ENCODE assay signal across 20 mouse cellular contexts in the genomic region with DNA sequence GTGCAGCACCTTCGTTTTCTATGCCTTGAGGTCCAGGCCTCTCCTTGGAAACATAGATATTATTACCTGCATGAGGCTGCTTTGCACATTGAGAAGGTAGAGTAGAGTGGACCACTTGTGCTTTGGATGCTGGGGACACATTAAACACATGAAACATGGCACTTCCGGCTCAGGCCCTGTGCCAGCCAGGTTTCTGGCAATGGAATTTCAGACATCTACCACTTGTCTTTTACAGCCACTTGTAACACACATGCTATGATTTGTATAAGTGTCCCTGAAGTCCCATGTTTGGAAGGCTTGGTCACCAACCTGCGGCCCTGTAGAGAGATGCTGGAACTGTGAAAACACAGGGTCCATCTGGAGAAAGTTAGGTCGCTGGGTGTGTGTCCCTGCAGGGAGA.
DNase-seq lines count a peak whose midpoint lies in the region; ATAC-seq and TF ChIP-seq lines count a peak whose summit lies in the region.
"Had no signal": no experiment of that assay in that cellular context is flagged by ENCODE, and none has a peak within 500 bp of the region (broad histone marks: within the 10 kb centered on the region; RNA-seq: fewer than 3 reads in every experiment).

No protein-coding gene starts in this region.

- H3K4me2 ChIP-seq in heart, embryonic 16.5 days (ENCODE audit: low read depth, low read length), result no peak overlapping the region
- H3K4me2 ChIP-seq in heart, embryonic 11.5 days, result no peak overlapping the region
- no peak overlapping the region for H3K4me2 ChIP-seq in lung, embryonic 16.5 days (ENCODE audit: low read depth, low read length)
- no peak overlapping the region for H3K4me2 ChIP-seq in liver, embryonic 12.5 days
- H3K4me2 ChIP-seq: embryonic facial prominence, embryonic 15.5 days; heart, embryonic 12.5 days; hindbrain, embryonic 14.5 days had no signal

- TF ChIP-seq CTCF in layer of hippocampus, adult 2 months (conservative IDR thresholded peaks at IDR 0.05), result no peak

- H3K36me3 ChIP-seq in heart, embryonic 16.5 days (ENCODE audit: control insufficient read depth, insufficient read depth), result no peaks in the 10 kb centered on the region
- peaks cover 2% of the 10 kb centered on the region; the same call in 1 of the 2 replicates for H3K36me3 ChIP-seq in heart, embryonic 11.5 days (ENCODE audit: control insufficient read depth, insufficient read depth, low read length)
- no peaks in the 10 kb centered on the region for H3K36me3 ChIP-seq in lung, embryonic 16.5 days (ENCODE audit: control insufficient read depth, insufficient read depth, low read length)
- H3K36me3 ChIP-seq in liver, embryonic 12.5 days, result no peaks in the 10 kb centered on the region
- H3K36me3 ChIP-seq: embryonic facial prominence, embryonic 15.5 days; heart, embryonic 12.5 days had no signal

- H3K9ac ChIP-seq in heart, embryonic 16.5 days (ENCODE audit: low read length), result no peak overlapping the region
- H3K9ac ChIP-seq in heart, embryonic 11.5 days (ENCODE audit: low read depth, low read length), result no peak overlapping the region
- H3K9ac ChIP-seq in lung, embryonic 16.5 days (ENCODE audit: low read length), result no peak overlapping the region
- no peak overlapping the region for H3K9ac ChIP-seq in liver, embryonic 12.5 days
- H3K9ac ChIP-seq: embryonic facial prominence, embryonic 15.5 days; heart, embryonic 12.5 days; hindbrain, embryonic 14.5 days had no signal

- no peaks in the 10 kb centered on the region for H3K9me3 ChIP-seq in heart, embryonic 16.5 days (replicated peaks; ENCODE audit: control insufficient read depth, low read length)
- H3K9me3 ChIP-seq in heart, embryonic 11.5 days (replicated peaks; ENCODE audit: control insufficient read depth, low read length), result no peaks in the 10 kb centered on the region
- H3K9me3 ChIP-seq in lung, embryonic 16.5 days (ENCODE audit: control insufficient read depth, low read length), result no peaks in the 10 kb centered on the region
- no peaks in the 10 kb centered on the region for H3K9me3 ChIP-seq in liver, embryonic 12.5 days (replicated peaks)
- H3K9me3 ChIP-seq: embryonic facial prominence, embryonic 15.5 days; heart, embryonic 12.5 days; hindbrain, embryonic 10.5 days had no signal

- no peak for ATAC-seq in heart, embryonic 16.5 days (replicated peaks; ENCODE audit: extremely low read depth, insufficient read depth, low FRiP score)
- ATAC-seq in heart, embryonic 11.5 days (replicated peaks; ENCODE audit: insufficient number of reproducible peaks, low FRiP score, low TSS enrichment), result no peak
- peak; percentile 31 for ATAC-seq in lung, embryonic 16.5 days (ENCODE audit: low read depth)
- no peak for ATAC-seq in liver, embryonic 12.5 days
- ATAC-seq: forebrain, embryonic 16.5 days had no signal

- peak; percentile 24 for DNase-seq in lung, postnatal 25 days (ENCODE audit: low spot score)
- DNase-seq in layer of hippocampus, adult 2 months (ENCODE audit: low spot score in 2 of 2), result no peak
- no peak for DNase-seq in thymus, postnatal 10 days (ENCODE audit: low spot score in 2 of 2)
- DNase-seq: adrenal gland, postnatal 10 days; cerebellum, adult 11 months; cerebellum, adult 8-10 months; cerebellum, postnatal 14 days; embryo, embryonic 11 days; gastrocnemius, postnatal 10 days; heart, adult 18-20 months; heart, postnatal 14 days had no signal

- H3K27me3 ChIP-seq in heart, embryonic 16.5 days (ENCODE audit: control insufficient read depth, insufficient read depth, low read length), result no peaks in the 10 kb centered on the region
- H3K27me3 ChIP-seq in heart, embryonic 11.5 days (ENCODE audit: control insufficient read depth, insufficient read depth, low read length), result no peaks in the 10 kb centered on the region
- H3K27me3 ChIP-seq in lung, embryonic 16.5 days (ENCODE audit: control insufficient read depth, insufficient read depth, low read depth, low read length), result no peaks in the 10 kb centered on the region
- no peaks in the 10 kb centered on the region for H3K27me3 ChIP-seq in liver, embryonic 12.5 days (replicated peaks)
- H3K27me3 ChIP-seq: embryonic facial prominence, embryonic 15.5 days; heart, embryonic 12.5 days had no signal

- 0 out of 2 replicates have a peak overlapping the region, but pooled peaks have one; percentile 4 for H3K27ac ChIP-seq in heart, embryonic 16.5 days (ENCODE audit: low read length)
- no peak overlapping the region for H3K27ac ChIP-seq in heart, embryonic 11.5 days (ENCODE audit: low read depth, low read length)
- peak overlapping the region; percentile 10; the same call in 1 of the 2 replicates for H3K27ac ChIP-seq in lung, embryonic 16.5 days (ENCODE audit: low read length)
- H3K27ac ChIP-seq in liver, embryonic 12.5 days, result no peak overlapping the region
- no peak overlapping the region for H3K27ac ChIP-seq in layer of hippocampus, adult 2 months
- H3K27ac ChIP-seq: embryonic facial prominence, embryonic 15.5 days; hindbrain, embryonic 10.5 days; hindbrain, embryonic 14.5 days had no signal

- peaks cover 24% of the 10 kb centered on the region for H3K4me1 ChIP-seq in heart, embryonic 16.5 days (ENCODE audit: control insufficient read depth, insufficient read depth, low read length)
- peaks cover 8% of the 10 kb centered on the region for H3K4me1 ChIP-seq in heart, embryonic 11.5 days (ENCODE audit: control insufficient read depth, insufficient read depth, low read length)
- peaks cover 32% of the 10 kb centered on the region for H3K4me1 ChIP-seq in lung, embryonic 16.5 days (replicated peaks; ENCODE audit: control insufficient read depth, insufficient read depth, low read length)
- H3K4me1 ChIP-seq in liver, embryonic 12.5 days, result no peaks in the 10 kb centered on the region
- H3K4me1 ChIP-seq: embryonic facial prominence, embryonic 15.5 days had no signal

- H3K4me3 ChIP-seq in heart, embryonic 16.5 days (ENCODE audit: low read length), result no peak overlapping the region
- H3K4me3 ChIP-seq in heart, embryonic 11.5 days (ENCODE audit: low read depth, low read length), result no peak overlapping the region
- H3K4me3 ChIP-seq in lung, embryonic 16.5 days (ENCODE audit: low read length), result no peak overlapping the region
- no peak overlapping the region for H3K4me3 ChIP-seq in liver, embryonic 12.5 days
- no peak overlapping the region for H3K4me3 ChIP-seq in layer of hippocampus, adult 2 months
- H3K4me3 ChIP-seq: embryonic facial prominence, embryonic 15.5 days; heart, embryonic 12.5 days; hindbrain, embryonic 10.5 days had no signal

- 56% methylated on average over 4 of the region's 4 CpGs for WGBS in heart, embryonic 16.5 days
- WGBS in heart, embryonic 11.5 days (ENCODE audit: insufficient replicate concordance), result 66% methylated on average over 4 of the region's 4 CpGs
- WGBS in lung, embryonic 16.5 days, result 58% methylated on average over 4 of the region's 4 CpGs
- WGBS in liver, embryonic 12.5 days (ENCODE audit: insufficient replicate concordance), result 63% methylated on average over 4 of the region's 4 CpGs

Comparison
In these comparisons a context has a peak if more than half of its experiments do, and no peak if none do; other contexts are left out.
1. H3K27ac ChIP-seq: peak in heart, embryonic 16.5 days (single experiment) and lung, embryonic 16.5 days (single experiment); none in heart, embryonic 11.5 days (single experiment), liver, embryonic 12.5 days (single experiment) and layer of hippocampus, adult 2 months (single experiment).